Mouse (Mus musculus): ENCODE results near the gene Ccdc85c. TPM values are rescaled to one million over a fixed set of nuclear protein-coding genes. Genes with fewer than 3 reads are reported as not detected.

The Ccdc85c gene
- polyA plus RNA-seq (2014; fragmentation: Illumina TruSeq; extraction: RNeasy Lipid Tissue Mini Kit (QIAGEN cat#74804); ENCODE audit: insufficient read depth, low read depth, low replicate concordance), result 5.2 TPM

DNA sequence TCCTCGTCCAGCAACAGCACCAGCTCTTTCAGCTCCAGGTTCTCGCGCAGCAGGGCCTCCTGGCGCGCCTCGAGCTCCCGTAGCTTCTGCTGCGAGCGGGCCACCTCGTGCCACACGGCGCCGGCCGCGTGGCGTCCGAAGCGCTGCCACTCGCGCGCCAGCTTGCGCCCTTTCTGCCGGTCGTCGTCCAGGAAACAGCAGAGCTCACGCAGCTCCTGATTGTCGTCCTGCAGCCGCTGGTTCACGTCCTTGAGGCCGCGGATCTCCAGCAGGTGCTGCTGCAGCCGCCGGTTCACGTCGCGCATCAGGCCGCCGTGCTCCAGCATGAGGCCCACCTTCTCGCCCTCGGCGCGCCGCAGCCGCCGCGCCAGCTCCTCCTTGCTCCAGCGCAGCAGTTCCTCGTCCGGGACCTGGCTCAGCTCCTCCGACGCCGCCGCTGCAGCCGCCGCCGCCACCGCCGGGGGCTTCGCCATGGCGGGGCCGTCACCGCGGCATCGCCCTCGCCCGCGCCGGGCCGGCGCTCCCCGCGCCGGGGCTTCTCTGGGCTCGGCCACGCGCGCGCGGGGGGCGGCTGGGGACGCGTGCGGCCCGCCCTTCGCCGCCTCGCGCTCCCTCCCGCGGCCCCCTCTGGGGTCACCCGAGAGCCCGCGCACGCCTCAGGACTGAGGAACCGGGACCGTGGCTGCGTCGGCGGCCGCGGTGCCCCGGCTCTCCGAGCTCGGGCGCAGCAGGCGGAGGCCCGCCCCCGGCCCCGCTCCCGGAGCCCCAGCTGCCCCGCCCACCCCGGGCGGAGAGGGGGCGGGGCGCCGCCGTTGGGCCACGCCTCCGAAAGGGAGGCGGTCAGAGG lies at the start of gene Ccdc85c:
Ccdc85c (minus strand) TSS at position 765 of the 847 bp plus-strand sequence.

DNA sequence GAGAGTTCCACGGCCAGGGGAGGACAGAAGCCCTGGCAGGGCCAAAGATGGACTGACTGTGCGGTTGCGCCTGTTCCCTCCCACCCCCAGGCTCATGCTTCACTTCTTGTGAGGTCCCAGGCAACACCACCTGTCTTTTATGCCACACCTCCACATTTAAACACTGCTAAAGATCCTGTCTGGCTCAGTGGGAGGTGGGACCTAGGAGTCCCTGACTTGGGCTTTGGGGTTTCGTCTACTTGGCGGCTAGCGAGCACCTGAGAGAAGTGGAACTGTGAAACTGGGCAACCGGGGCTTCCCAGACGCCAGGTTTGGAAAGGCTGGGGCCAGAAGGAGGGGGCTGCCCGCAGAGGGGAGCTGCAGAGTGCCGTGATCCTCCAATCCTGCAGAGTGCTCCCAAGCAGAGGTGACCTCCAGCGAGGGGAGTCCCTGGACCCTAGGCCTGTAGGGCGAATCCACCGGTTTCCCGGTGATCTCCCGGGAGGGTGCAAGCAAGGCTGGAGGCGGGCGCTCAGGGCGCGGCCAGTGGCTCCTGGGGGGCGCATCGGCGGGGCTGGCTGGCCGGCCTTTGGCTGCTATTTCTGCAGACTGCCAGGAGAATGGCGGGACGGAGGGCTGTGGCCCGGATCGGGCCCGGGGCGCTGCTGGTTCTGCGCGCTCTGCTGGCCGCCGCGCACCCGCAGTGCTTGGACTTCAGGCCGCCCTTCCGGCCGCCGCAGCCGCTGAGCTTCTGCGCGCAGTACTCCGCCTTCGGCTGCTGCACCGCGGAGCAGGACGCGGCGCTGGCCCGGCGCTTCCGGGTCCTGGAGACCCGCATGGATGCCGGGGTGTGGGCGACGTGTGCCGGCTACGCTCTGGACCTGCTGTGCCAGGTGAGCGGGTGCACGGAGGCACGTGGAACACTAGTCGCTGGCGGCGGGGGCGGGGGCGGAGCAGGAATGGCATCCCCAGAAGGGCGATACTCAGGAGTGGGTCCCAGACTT lies 30.9 kb upstream of the Ccdc85c start, which contains the start of gene Hhipl1:
Hhipl1 (plus strand) TSS at position 459 of the 983 bp plus-strand sequence.

GRCm38 (mm10) chr12:108179321-108180266 lies 95.6 kb downstream of the Ccdc85c start, which contains the start of gene Ccnk:
TSS of gene Ccnk (plus strand) at chr12:108179579.

DNA sequence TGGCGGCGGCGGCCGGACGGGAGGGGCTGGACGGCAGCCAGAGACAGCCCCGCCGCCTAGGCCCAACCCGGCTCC lies 96.1 kb downstream of the Ccdc85c start, which contains the start of gene Setd3:
Setd3 (minus strand) TSS at position 69 of the 75 bp plus-strand sequence.

Other genes starting within 250 kb of the Ccdc85c start
- 73.8 TPM for gene Setd3, start 96.1 kb downstream of the Ccdc85c start, polyA plus RNA-seq (2014; fragmentation: Illumina TruSeq; extraction: RNeasy Lipid Tissue Mini Kit (QIAGEN cat#74804); ENCODE audit: insufficient read depth, low read depth, low replicate concordance)
- gene Ccnk, start 95.8 kb downstream of the Ccdc85c start, polyA plus RNA-seq (2014; fragmentation: Illumina TruSeq; extraction: RNeasy Lipid Tissue Mini Kit (QIAGEN cat#74804); ENCODE audit: insufficient read depth, low read depth, low replicate concordance), result 9.9 TPM
- 0.41 TPM for gene Hhipl1, start 30.8 kb upstream of the Ccdc85c start, polyA plus RNA-seq (2014; fragmentation: Illumina TruSeq; extraction: RNeasy Lipid Tissue Mini Kit (QIAGEN cat#74804); ENCODE audit: insufficient read depth, low read depth, low replicate concordance)
- 0.24 TPM for gene Cyp46a1, start 59.0 kb upstream of the Ccdc85c start, polyA plus RNA-seq (2014; fragmentation: Illumina TruSeq; extraction: RNeasy Lipid Tissue Mini Kit (QIAGEN cat#74804); ENCODE audit: insufficient read depth, low read depth, low replicate concordance)
- gene Eml1, start 95.5 kb upstream of the Ccdc85c start, polyA plus RNA-seq (2014; fragmentation: Illumina TruSeq; extraction: RNeasy Lipid Tissue Mini Kit (QIAGEN cat#74804); ENCODE audit: insufficient read depth, low read depth, low replicate concordance), result 46.3 TPM

All from lung, adult 10 weeks (tissue).